Comparison of ENCODE assay signal across 22 mouse cellular contexts in genomic region chr9:109119571-109119970, GRCm38 (mm10). TPM values are rescaled to one million over a fixed set of nuclear protein-coding genes. Genes with fewer than 3 reads are reported as not detected.
A peak's percentile ranks its signal among the peaks of the same experiment; 100 is the strongest.
DNase-seq lines count a peak whose midpoint lies in the region.
"Had no signal": no experiment of that assay in that cellular context is flagged by ENCODE, and none has a peak within 500 bp of the region (broad histone marks: within the 10 kb centered on the region; RNA-seq: fewer than 3 reads in every experiment).

No protein-coding gene starts in this region.

- DNase-seq in adrenal gland, postnatal 25 days, result peak; percentile 3
- DNase-seq in adrenal gland, postnatal 4 days (ENCODE audit: low spot score in 2 of 2), result no peak
- DNase-seq in kidney, postnatal 14 days, result peak; percentile 0
- no peak for DNase-seq in kidney, adult 11 months
- peak; percentile 6 for DNase-seq in urinary bladder, postnatal 25 days (ENCODE audit: low spot score)
- DNase-seq in urinary bladder, adult 18-20 months (ENCODE audit: low spot score in 2 of 2), result no peak
- no peak for DNase-seq in MN1 (ENCODE audit: low spot score)
- DNase-seq: cerebellum, adult 8-10 months; cerebellum, postnatal 36 days; embryo, embryonic 11 days; gastrocnemius, postnatal 25 days; heart, postnatal 14 days; left cerebral cortex, postnatal 4 days; lung, postnatal 14 days; right cerebral cortex, postnatal 14 days; thymus, postnatal 25 days had no signal

RNA-seq across cellular contexts. Expression of gene Plxnb1, which starts 24.4 kb away (rescaled TPM):
- 122 and 223 TPM in 2 replicates for total RNA-seq in adrenal gland, postnatal 25 days (2021)
- total RNA-seq in adrenal gland, postnatal 4 days (2021), result 100 to 1,000 TPM; 152 to 161 TPM

RNA-seq across cellular contexts. Expression of gene Tma7, which starts 37.2 kb away (rescaled TPM):
- total RNA-seq in adrenal gland, postnatal 25 days (2021), result 370 and 418 TPM in 2 replicates
- 100 to 1,000 TPM; 375 to 399 TPM for total RNA-seq in adrenal gland, postnatal 4 days (2021)

RNA-seq across cellular contexts. Expression of gene Ccdc51, which starts 37.3 kb away (rescaled TPM):
- 15.7 and 21.0 TPM in 2 replicates for total RNA-seq in adrenal gland, postnatal 25 days (2021)
- total RNA-seq in adrenal gland, postnatal 4 days (2021), result 10 to 100 TPM; 17.3 to 18.5 TPM

RNA-seq across cellular contexts. Expression of gene Fbxw21, which starts 42.3 kb away (rescaled TPM):
- not detected in 2 replicates for total RNA-seq in adrenal gland, postnatal 25 days (2021)
- not detected for total RNA-seq in adrenal gland, postnatal 4 days (2021)
- total RNA-seq: adrenal gland, adult 18-20 months; gastrocnemius, postnatal 25 days; heart, adult 2 months; heart, postnatal 14 days; layer of hippocampus, postnatal 14 days; left cerebral cortex, adult 8-10 months; left cerebral cortex, postnatal 4 days; liver, adult 2 months; megakaryocyte, adult 5-6 weeks had no signal

RNA-seq across cellular contexts. Expression of gene Atrip, which starts 45.6 kb away (rescaled TPM):
- 18.1 and 20.5 TPM in 2 replicates for total RNA-seq in adrenal gland, postnatal 25 days (2021)
- total RNA-seq in adrenal gland, postnatal 4 days (2021), result 10 to 100 TPM; 20.7 to 21.3 TPM

Comparison
In these comparisons a context has a peak if more than half of its experiments do, and no peak if none do; other contexts are left out.
1. DNase-seq: peak in adrenal gland, postnatal 25 days (single experiment), kidney, postnatal 14 days (single experiment) and urinary bladder, postnatal 25 days (single experiment); none in adrenal gland, postnatal 4 days (0 of 2), kidney, adult 11 months (single experiment), urinary bladder, adult 18-20 months (0 of 2) and MN1 (single experiment).